Mouse (Mus musculus): ENCODE data around the gene Olfr1348.
"Not testable (repeated sequence)": the region's sequence is repeated elsewhere in the genome, so short reads cannot be mapped to it uniquely, and the experiment has no call there.

Gene Olfr1348

DNA sequence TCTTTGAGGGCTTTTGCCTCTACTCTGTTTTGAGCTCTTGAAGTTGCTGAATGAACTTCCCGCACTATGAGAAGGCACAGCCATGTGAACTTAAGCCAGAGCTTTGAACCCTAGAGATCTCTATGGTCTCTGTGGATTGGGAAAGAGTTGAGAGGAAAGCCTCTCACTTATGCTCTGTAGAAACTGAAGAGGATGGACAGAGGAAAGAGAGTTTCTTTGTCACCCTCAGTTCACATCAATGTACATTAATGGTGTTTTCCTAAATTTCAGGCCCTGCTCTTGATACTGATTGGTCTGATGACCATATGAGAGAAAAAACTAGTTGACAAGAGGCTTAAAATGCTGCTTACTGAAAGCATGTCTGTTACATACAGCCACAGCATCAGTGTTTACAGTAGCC is at the start of gene Olfr1348:
Olfr1348 (minus strand) TSS at position 101 of the 400 bp plus-strand sequence.
- DNase-seq (ENCODE audit: low spot score in 2 of 2): no peak

DNA sequence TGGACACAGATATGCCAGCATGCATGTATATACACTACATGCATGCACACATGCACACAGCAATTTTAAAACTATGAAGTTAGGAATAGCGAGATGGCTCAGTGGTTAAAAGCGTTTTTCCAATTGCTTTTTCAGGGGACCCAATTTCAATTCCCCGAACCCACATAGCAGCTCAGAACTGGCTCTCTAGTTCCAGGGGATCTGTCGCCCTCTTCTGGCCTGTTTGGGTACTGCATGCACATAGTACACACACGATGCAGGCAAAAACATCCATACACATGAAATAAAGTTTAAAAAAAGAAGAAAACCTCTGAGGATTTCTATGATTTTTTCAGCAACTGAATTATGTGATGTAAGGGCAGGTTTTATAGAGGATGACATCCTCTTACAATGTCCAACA is 17.6 kb upstream of the Olfr1348 start:
- no peak for DNase-seq (ENCODE audit: low spot score in 2 of 2)

- no peak for DNase-seq (ENCODE audit: low spot score in 2 of 2)
These were observed 16.5 kb upstream of the Olfr1348 start for GRCm38 (mm10) chr7:6525001-6525400.

GRCm38 (mm10) chr7:6522850-6523249 is 14.3 kb upstream of the Olfr1348 start, which contains the start of gene Olfr1349:
Gene Olfr1349, minus strand, starts transcription at chr7:6522950.
- no peak for DNase-seq (ENCODE audit: low spot score in 2 of 2)

DNA sequence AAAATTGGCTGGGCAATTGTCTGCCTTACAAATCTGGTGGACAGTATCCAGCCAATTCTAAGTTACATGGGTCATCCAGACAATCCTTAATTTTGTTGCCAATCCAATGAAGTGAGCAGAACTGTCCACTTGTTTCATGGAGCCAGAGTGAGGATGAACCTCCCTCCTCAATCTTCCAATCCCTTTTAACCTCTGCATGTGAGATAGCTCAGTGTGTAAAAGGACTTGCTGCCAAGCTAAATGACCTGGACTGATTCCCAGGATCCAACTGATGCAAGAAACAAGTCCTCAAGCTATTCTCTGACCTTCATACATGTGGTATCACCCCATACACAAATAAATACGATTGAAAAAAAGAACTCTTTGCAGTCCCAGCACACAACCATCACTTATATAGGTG is 13.1 kb upstream of the Olfr1348 start:
- DNase-seq (ENCODE audit: low spot score in 2 of 2): no peak

GRCm38 (mm10) chr7:6499655-6500054 is 8.9 kb downstream of the Olfr1348 start, which contains the start of gene Olfr1347:
Gene Olfr1347, minus strand, starts transcription at chr7:6499755.
- no peak for DNase-seq (ENCODE audit: low spot score in 2 of 2)

DNA sequence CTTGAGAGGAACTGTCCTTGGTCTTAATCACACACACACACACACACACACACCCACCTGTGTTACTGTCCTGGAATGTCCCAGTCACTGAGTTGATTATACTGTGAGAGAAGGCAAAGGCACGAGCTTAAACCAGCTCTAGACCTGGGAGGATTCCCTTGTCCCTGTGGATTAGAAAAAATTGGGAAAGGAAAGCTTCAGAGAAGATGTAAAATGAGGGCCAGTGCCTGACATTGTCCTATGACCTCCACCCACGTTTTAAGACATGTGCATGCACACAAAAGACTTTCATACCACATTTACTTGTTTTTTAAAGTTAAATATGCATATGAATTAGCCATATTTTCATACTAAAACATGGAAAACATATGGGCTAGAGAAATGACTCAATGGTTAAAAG is 21.7 kb downstream of the Olfr1348 start, which contains the start of gene Olfr5:
Olfr5 (minus strand) TSS at position 101 of the 400 bp plus-strand sequence.
- DNase-seq (ENCODE audit: low spot score in 2 of 2): no peak

- not testable (repeated sequence) for DNase-seq (ENCODE audit: low spot score in 2 of 2)
These were observed 30.9 kb downstream of the Olfr1348 start for GRCm38 (mm10) chr7:6477633-6478032.

DNA sequence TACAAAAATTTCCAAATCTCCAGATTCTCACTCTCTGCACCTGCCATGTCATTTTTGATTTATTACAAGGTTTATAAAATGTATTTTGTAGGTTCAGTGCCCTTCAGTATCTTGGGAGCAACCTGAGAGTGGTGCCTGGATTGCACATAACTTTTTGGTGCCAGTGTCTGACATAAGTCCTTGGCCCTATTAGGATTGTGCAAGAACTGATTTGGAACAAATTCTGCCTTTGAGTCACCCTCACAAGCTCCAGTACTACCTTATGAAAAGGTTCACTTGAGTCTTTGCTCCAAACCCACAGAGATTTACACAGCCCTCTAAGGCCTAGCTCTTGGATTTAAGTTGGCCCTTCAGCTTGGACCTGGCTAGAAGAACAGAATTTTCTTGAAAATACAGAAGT is 41.6 kb downstream of the Olfr1348 start, which contains the start of gene Olfr1346:
Olfr1346 (plus strand) TSS at position 151 of the 400 bp plus-strand sequence.
- DNase-seq (ENCODE audit: low spot score in 2 of 2): no peak

DNA sequence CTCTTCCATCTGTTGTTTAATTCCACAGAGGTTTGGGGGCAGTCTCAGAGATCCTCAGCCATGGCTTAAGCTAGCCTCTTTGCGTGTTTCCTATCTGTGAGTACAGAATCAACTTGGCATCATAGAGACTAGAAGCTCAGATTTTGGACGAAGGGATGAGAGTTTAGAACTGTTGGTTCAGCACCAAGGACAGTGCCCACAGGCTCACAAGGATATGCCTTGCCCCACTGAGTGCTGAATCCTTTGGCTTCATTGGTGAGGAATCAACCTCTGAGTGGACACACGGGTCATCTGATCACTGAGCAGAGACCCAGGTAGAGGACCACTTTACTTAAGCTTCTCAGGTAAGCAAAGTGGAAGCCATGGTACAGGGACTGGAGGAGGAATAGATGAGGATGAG is 52.1 kb downstream of the Olfr1348 start:
- DNase-seq (ENCODE audit: low spot score in 2 of 2): no peak

GRCm38 (mm10) chr7:6455868-6456267 is 52.7 kb downstream of the Olfr1348 start, which contains the start of gene Olfr1336:
Gene Olfr1336, plus strand, starts transcription at chr7:6456168.
- DNase-seq (ENCODE audit: low spot score in 2 of 2): no peak

Data from natural killer cell, adult 2 months (primary cell).